Mouse (Mus musculus) limb, embryonic 11.5 days (tissue): ENCODE results near the gene Pcsk5. TPM values are rescaled to one million over a fixed set of nuclear protein-coding genes. Genes with fewer than 3 reads are reported as not detected.

Source experiments
- ATAC-seq: fragments of 200-750 bp; cut with Nextera tagmentation; 2 replicates; pipeline ENCODE4 v1.8.0; 2017; ENCODE audit warnings: low read depth; ENCODE audit not compliant: insufficient number of reproducible peaks, low FRiP score, low TSS enrichment
- DNase-seq: peaks from one replicate; pipeline ENCODE4 v3.0.0-alpha.2; 2015; ENCODE audit warnings: low spot score
- H3K27ac ChIP-seq: fragments of 300-500 bp; sonication (generic); replicated peaks from 2 replicates; pipeline ENCODE4 v1.5.1; 2014; ENCODE audit warnings: low read depth, mild to moderate bottlenecking, low read length
- H3K27me3 ChIP-seq: fragments of 300-500 bp; sonication (generic); 2 replicates; pipeline ENCODE4 v1.6.1; 2014; ENCODE audit warnings: mild to moderate bottlenecking, low read length, mixed read lengths; ENCODE audit not compliant: control insufficient read depth, insufficient read depth
- H3K36me3 ChIP-seq: fragments of 300-500 bp; sonication (generic); 2 replicates; pipeline ENCODE4 v1.6.1; 2014; ENCODE audit warnings: mild to moderate bottlenecking, low read length, moderate library complexity, mixed read lengths; ENCODE audit not compliant: control insufficient read depth, insufficient read depth
- H3K4me1 ChIP-seq: fragments of 300-500 bp; sonication (generic); 2 replicates; pipeline ENCODE4 v1.6.1; 2014; ENCODE audit warnings: low read length, mixed read lengths; ENCODE audit not compliant: control insufficient read depth, insufficient read depth
- H3K4me2 ChIP-seq: fragments of 300-500 bp; sonication (generic); 2 replicates; pipeline ENCODE4 v1.6.1; 2014; ENCODE audit warnings: low read depth, mild to moderate bottlenecking, moderate library complexity; ENCODE audit not compliant: severe bottlenecking
- H3K4me3 ChIP-seq: fragments of 300-500 bp; sonication (generic); 2 replicates; pipeline ENCODE4 v1.5.1; 2014; ENCODE audit warnings: low read depth, low read length
- H3K9ac ChIP-seq: fragments of 300-500 bp; sonication (generic); 2 replicates; pipeline ENCODE4 v1.6.1; 2014; ENCODE audit warnings: mild to moderate bottlenecking, low read length
- H3K9me3 ChIP-seq: fragments of 300-500 bp; sonication (generic); 2 replicates; pipeline ENCODE4 v1.6.1; 2016; ENCODE audit warnings: low read length; ENCODE audit not compliant: control insufficient read depth
- WGBS: fragments of 180-500 bp; shearing (Covaris S2); extraction: QIAGEN DNeasy Blood & Tissue Kit; methylation state at CpG from one replicate; pipeline ENCODE4 v1.1.7; 2014; 5-methylcytosine and 5-hydroxymethylcytosine counted together
- polyA plus RNA-seq: library from polyadenylated mRNA; unstranded; fragments of >200 nt; fragmentation: Nextera tagmentation; extraction: Ambion mirVana; gene quantifications from 2 replicates; pipeline ENCODE4 v1.2.1, GENCODE M21; 2014

The Pcsk5 gene
- polyA plus RNA-seq, 1 experiment from 2014 or later, result 10.5 TPM

DNA sequence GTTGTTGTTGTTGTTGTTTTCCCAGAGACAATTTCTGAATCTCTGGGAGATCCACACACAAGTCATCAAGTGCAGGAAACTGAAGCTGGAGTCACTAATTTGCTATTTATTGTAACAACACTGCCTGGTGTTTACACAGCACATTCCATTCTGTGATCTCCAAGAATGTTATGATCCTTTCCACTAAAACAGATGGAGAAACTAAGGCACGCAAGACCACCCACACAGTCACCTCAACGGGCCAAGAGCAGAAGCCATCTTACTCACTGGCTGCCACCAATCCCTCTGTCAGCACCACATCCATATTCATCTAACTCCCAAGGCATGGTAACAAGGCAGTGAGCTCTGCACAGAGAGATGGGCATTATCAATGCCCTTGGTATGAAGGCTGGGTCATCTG, 62.3 kb downstream of the Pcsk5 start:
- WGBS, result 38% methylated on average over 2 of the region's 2 CpGs
- Histone ChIP-seq H3K36me3 (no peaks in the 10 kb centered on the region), H3K9ac (no peak overlapping the region), H3K4me2 (no peak overlapping the region), H3K4me3 (no peak overlapping the region), H3K9me3 (no peaks in the 10 kb centered on the region), H3K27ac (no peak overlapping the region), H3K27me3 (no peaks in the 10 kb centered on the region), H3K4me1 (no peaks in the 10 kb centered on the region)
- ATAC-seq (no peak), DNase-seq (no peak)

DNA sequence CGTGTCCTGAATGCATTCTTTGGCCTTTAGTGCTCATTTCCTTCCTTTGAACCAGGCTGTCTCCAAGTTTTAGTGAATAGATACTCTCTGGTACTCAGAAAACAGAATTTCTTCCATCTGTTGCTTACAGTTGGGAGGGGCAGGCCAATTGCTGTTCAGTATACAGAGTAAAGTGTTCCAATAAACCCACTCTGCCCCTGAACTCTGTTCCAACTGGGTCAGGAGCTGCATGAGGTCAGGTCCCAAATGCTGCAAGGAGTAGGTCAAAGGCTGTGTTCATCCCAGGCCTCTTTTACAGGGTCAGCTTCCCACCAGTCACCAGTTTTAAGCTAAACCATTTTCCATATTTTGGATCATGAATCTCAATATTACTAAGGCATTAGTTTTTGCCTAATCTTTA, 63.4 kb downstream of the Pcsk5 start:
- H3K9ac ChIP-seq, result no peak overlapping the region
- no peak overlapping the region for H3K27ac ChIP-seq
- ATAC-seq (no peak), DNase-seq (no peak)
- H3K9me3 ChIP-seq, result no peaks in the 10 kb centered on the region
- H3K27me3 ChIP-seq, result no peaks in the 10 kb centered on the region
- H3K36me3 ChIP-seq, result no peaks in the 10 kb centered on the region
- H3K4me2 ChIP-seq, result no peak overlapping the region
- no peaks in the 10 kb centered on the region for H3K4me1 ChIP-seq
- no peak overlapping the region for H3K4me3 ChIP-seq
- 68% methylated on average over 1 of the region's 1 CpGs for WGBS

DNA sequence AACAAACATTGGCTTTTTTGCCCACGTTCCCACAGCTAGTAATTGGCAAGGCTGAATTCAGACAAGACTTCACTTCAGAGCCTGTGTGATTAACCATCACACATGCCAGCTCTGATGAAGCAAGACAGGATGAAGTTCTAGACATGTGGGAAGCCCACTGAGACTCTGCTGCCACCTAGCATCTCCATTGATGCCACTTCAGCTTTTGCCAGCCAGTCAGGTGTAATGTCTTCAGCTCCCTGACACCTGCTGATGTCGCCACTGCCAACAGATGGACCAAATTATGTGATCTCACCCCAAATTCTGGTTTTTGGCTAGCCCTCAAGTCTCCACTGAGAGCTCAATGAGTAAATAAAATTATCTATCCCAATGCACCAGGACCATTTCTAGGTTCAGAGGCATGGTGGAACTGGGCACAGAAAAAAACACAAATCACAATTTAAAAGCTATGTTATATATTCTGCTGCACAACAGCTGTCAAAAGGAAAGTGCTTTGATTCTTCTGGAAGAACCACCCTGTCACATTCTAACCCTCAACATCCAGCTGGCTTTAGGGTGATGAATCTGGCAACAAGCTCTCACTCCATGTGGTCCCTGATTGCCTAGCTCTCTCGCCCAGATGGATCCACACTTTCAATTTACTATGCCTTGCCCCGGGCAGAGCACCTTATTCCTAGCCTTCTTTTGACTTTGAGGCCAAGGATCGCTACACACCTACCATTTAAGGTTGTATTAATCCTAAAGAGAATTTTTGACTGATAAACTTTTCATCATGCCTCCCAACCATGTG, 67.6 kb downstream of the Pcsk5 start:
- 79% methylated on average over 5 of the region's 5 CpGs for WGBS
- Histone ChIP-seq H3K4me2 (no peak overlapping the region), H3K9me3 (no peaks in the 10 kb centered on the region), H3K36me3 (no peaks in the 10 kb centered on the region), H3K27me3 (no peaks in the 10 kb centered on the region), H3K4me3 (no peak overlapping the region), H3K27ac (no peak overlapping the region), H3K9ac (no peak overlapping the region), H3K4me1 (no peaks in the 10 kb centered on the region)
- no peak for DNase-seq
- ATAC-seq, result no peak

DNA sequence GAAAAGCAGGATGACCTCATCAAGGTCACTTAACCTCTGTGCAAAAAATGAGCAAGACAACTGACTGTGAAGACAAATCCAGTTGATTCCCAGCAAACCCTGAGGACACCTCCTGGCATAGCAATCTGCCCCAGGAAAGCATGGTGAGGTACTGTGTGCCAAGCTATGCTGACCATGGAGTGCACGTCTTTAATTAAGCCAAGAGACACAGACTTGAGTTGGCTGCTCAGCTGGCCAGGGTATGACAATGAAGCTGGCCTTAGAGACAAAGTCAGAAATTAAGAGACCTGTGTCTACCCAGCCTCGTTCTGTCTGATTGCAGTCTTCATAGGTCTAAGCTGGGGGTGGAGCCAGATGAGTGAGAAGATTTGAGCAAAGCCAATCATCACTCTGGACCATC, 72.4 kb downstream of the Pcsk5 start:
- H3K27me3 ChIP-seq, result no peaks in the 10 kb centered on the region
- H3K9me3 ChIP-seq, result no peaks in the 10 kb centered on the region
- no peak overlapping the region for H3K4me3 ChIP-seq
- H3K9ac ChIP-seq, result no peak overlapping the region
- H3K36me3 ChIP-seq, result no peaks in the 10 kb centered on the region
- no peaks in the 10 kb centered on the region for H3K4me1 ChIP-seq
- H3K4me2 ChIP-seq, result no peak overlapping the region
- ATAC-seq, result no peak
- no peak for DNase-seq
- H3K27ac ChIP-seq, result no peak overlapping the region
- 85% methylated on average over 2 of the region's 2 CpGs for WGBS

DNA sequence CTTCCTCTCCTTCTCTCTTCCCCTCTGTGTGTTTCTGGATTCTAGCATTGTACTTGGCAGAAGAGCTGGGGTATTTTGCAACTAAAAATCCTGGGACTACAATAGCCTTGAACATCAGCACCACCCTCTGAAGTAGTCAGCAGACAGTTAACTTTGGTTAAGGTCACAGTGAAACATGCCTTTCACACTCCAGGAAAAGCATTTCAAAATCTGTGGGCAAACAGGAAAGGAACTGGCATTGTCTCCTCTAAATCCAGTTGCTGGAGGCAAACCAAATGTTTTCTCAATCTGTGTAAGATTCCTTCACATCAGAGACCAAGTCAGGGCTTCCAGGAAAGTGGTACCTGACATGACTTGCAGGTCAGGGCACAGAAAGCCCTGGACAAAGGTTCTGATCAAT, 74.7 kb downstream of the Pcsk5 start:
- no peaks in the 10 kb centered on the region for H3K9me3 ChIP-seq
- DNase-seq (no peak), ATAC-seq (no peak)
- H3K27me3 ChIP-seq, result no peaks in the 10 kb centered on the region
- no peaks in the 10 kb centered on the region for H3K36me3 ChIP-seq
- H3K9ac ChIP-seq, result no peak overlapping the region
- no peak overlapping the region for H3K4me3 ChIP-seq
- H3K4me1 ChIP-seq, result no peaks in the 10 kb centered on the region
- no peak overlapping the region for H3K27ac ChIP-seq
- H3K4me2 ChIP-seq, result no peak overlapping the region

DNA sequence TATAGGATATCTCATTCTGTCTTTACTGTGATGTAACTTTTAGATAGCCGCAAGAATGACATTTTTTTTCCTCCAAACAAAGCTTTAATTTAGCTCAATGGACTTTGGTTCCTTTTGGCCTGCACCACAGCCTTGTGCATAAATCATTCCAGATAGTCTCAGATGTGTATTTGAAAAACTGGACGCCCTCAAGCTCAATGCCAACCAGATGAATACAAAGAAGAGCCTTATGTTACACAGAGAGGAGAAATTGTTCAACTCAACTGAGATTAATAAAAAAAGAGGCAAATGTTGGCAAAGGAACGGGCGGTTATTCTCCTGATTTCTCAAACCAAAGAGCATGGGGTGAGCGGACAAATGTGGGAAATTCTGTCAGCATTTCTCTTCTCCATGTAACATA, 75.8 kb downstream of the Pcsk5 start:
- no peak overlapping the region for H3K4me2 ChIP-seq
- ATAC-seq (no peak), DNase-seq (no peak)
- 88% methylated on average over 5 of the region's 5 CpGs for WGBS
- H3K9ac ChIP-seq, result no peak overlapping the region
- H3K4me3 ChIP-seq, result no peak overlapping the region
- no peaks in the 10 kb centered on the region for H3K27me3 ChIP-seq
- no peaks in the 10 kb centered on the region for H3K36me3 ChIP-seq
- no peaks in the 10 kb centered on the region for H3K4me1 ChIP-seq
- no peak overlapping the region for H3K27ac ChIP-seq
- H3K9me3 ChIP-seq, result no peaks in the 10 kb centered on the region

DNA sequence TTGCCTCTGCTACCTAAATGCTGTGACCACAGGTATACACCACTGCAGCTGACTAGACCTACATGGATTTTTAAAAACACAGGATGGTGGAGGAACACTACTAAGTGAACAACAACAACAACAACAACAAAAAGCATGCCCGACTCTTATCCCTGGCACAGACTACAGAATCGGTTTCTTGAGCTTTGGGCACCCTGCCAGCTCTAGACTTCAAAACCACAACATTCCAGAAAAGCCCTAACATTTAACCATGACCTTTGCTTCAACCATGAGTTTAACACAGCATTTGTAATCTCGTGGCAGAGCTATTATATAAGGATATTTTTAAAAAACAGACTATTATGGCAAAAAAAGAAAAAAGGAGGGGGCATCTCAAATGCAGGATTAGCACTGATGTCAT, 84.6 kb downstream of the Pcsk5 start:
- no peak for DNase-seq
- 88% methylated on average over 3 of the region's 3 CpGs for WGBS
- H3K4me1 ChIP-seq, result no peaks in the 10 kb centered on the region

DNA sequence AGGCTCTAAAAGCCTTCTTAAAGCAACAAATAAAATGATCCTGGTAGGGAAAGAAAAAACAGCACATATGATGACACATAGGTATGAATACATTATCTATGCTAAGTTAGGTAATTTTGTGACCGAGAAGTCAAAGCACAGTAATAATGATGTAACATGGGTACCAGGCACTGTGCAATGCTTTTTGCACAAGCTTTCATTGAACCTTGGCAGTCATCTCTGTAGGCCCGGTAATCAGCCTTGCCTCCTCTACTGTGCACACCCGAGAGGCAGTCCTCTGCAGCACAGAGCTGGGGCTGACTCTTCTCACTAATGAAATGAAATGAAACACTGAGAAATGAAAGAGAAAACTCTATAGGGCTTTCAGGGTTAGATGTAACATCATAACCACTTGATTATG, 89.1 kb downstream of the Pcsk5 start:
- H3K27ac ChIP-seq, result no peak overlapping the region

More for the DNA sequence above, 84.6 kb downstream of the Pcsk5 start:
- Histone ChIP-seq H3K4me3 (no peak overlapping the region), H3K9ac (no peak overlapping the region), H3K27me3 (no peaks in the 10 kb centered on the region), H3K4me2 (no peak overlapping the region), H3K9me3 (no peaks in the 10 kb centered on the region), H3K36me3 (no peaks in the 10 kb centered on the region), H3K27ac (no peak overlapping the region)
- ATAC-seq, result no peak

DNA sequence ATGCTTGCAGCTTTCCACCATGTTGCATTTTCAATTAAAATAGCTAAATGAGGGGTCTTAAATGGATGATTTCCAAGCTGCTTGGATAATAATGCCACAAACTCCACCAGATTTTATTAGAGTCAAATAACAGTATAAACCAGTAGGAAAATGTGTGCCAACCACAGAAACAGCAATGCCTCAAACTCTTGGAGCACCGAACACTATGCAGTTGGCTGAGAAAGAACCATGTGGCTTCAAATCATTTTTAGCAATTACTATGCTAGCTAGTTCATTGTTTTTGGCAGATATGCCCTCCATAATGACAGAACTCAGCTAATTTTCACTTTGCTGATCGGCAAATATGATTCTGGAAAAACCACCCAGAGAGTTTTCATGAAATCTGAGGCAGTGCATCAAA, 92.1 kb downstream of the Pcsk5 start:
- Histone ChIP-seq H3K27ac (no peak overlapping the region), H3K4me2 (no peak overlapping the region), H3K4me1 (no peaks in the 10 kb centered on the region), H3K9me3 (no peaks in the 10 kb centered on the region), H3K4me3 (no peak overlapping the region), H3K36me3 (no peaks in the 10 kb centered on the region), H3K27me3 (no peaks in the 10 kb centered on the region), H3K9ac (no peak overlapping the region)
- WGBS, result 91% methylated on average over 2 of the region's 2 CpGs
- ATAC-seq, result no peak
- DNase-seq, result no peak

More for the DNA sequence above, 89.1 kb downstream of the Pcsk5 start:
- H3K27me3 ChIP-seq, result no peaks in the 10 kb centered on the region
- WGBS, result 96% methylated on average over 3 of the region's 3 CpGs
- H3K9me3 ChIP-seq, result no peaks in the 10 kb centered on the region
- H3K9ac ChIP-seq, result no peak overlapping the region
- ATAC-seq (no peak), DNase-seq (no peak)
- no peak overlapping the region for H3K4me3 ChIP-seq
- no peaks in the 10 kb centered on the region for H3K36me3 ChIP-seq
- H3K4me2 ChIP-seq, result no peak overlapping the region
- H3K4me1 ChIP-seq, result no peaks in the 10 kb centered on the region
